12 mouse cellular contexts compared by ENCODE assay signal in genomic region chr2:50810336-50811066, GRCm38 (mm10).
DNase-seq lines count a peak whose midpoint lies in the region; ATAC-seq and TF ChIP-seq lines count a peak whose summit lies in the region.
"Had no signal": no experiment of that assay in that cellular context is flagged by ENCODE, and none has a peak within 500 bp of the region (broad histone marks: within the 10 kb centered on the region; RNA-seq: fewer than 3 reads in every experiment).

No protein-coding gene starts in this region.

- H3K9me3 ChIP-seq in heart, embryonic 10.5 days: no peaks in the 10 kb centered on the region
- no peaks in the 10 kb centered on the region for H3K9me3 ChIP-seq in stomach, embryonic 16.5 days (replicated peaks; ENCODE audit: control insufficient read depth, low read length)
- H3K9me3 ChIP-seq in stomach, postnatal 0 days (ENCODE audit: control insufficient read depth, low read length): no peaks in the 10 kb centered on the region
- no peaks in the 10 kb centered on the region for H3K9me3 ChIP-seq in limb, embryonic 10.5 days (replicated peaks)

- H3K4me3 ChIP-seq in heart, embryonic 10.5 days: peak overlapping the region; percentile 32; the same call in 1 of the 2 replicates
- H3K4me3 ChIP-seq in stomach, embryonic 16.5 days (replicated peaks; ENCODE audit: low read length): no peak overlapping the region
- no peak overlapping the region for H3K4me3 ChIP-seq in stomach, postnatal 0 days (ENCODE audit: low read depth, low read length)
- H3K4me3 ChIP-seq in limb, embryonic 10.5 days: no peak overlapping the region
- H3K4me3 ChIP-seq: left cerebral cortex, adult 2 months had no signal

- peak overlapping the region; percentile 81 for H3K27ac ChIP-seq in heart, embryonic 10.5 days
- peak overlapping the region; percentile 19; the same call in 1 of the 2 replicates for H3K27ac ChIP-seq in stomach, embryonic 16.5 days (ENCODE audit: low read length)
- no peak overlapping the region for H3K27ac ChIP-seq in stomach, postnatal 0 days (replicated peaks)
- peak overlapping the region; percentile 74 for H3K27ac ChIP-seq in limb, embryonic 10.5 days
- H3K27ac ChIP-seq: left cerebral cortex, adult 2 months had no signal

- no peak for DNase-seq in heart, embryonic 10.5 days (ENCODE audit: low spot score)
- DNase-seq in heart, postnatal 14 days: no peak
- DNase-seq in stomach, postnatal 0 days (ENCODE audit: low spot score): no peak
- DNase-seq in limb, embryonic 10.5 days (ENCODE audit: low spot score): no peak
- no peak for DNase-seq in thymus, postnatal 10 days (ENCODE audit: low spot score in 2 of 2)
- no peak for DNase-seq in adipocyte (ENCODE audit: low spot score)
- no peak for DNase-seq in left cerebral cortex, postnatal 14 days (ENCODE audit: low spot score in 2 of 2)
- DNase-seq: adrenal gland, postnatal 36 days; gastrocnemius, postnatal 14 days; kidney, adult 2 months had no signal

- H3K4me2 ChIP-seq in stomach, embryonic 16.5 days (ENCODE audit: low read depth, low read length): no peak overlapping the region
- no peak overlapping the region for H3K4me2 ChIP-seq in stomach, postnatal 0 days (replicated peaks; ENCODE audit: low read depth)

- H3K36me3 ChIP-seq in heart, embryonic 10.5 days: no peaks in the 10 kb centered on the region
- no peaks in the 10 kb centered on the region for H3K36me3 ChIP-seq in stomach, embryonic 16.5 days (ENCODE audit: control insufficient read depth, insufficient read depth, low read length)
- H3K36me3 ChIP-seq in stomach, postnatal 0 days (ENCODE audit: control insufficient read depth, insufficient read depth, low read length): no peaks in the 10 kb centered on the region
- H3K36me3 ChIP-seq in limb, embryonic 10.5 days: no peaks in the 10 kb centered on the region

- no peak for TF ChIP-seq EP300 in stomach, postnatal 0 days (optimal IDR thresholded peaks at IDR 0.05)

- no peak for TF ChIP-seq CTCF in stomach, postnatal 0 days (IDR thresholded peaks at IDR 0.05; ENCODE audit: low read depth)

- no peak overlapping the region for H3K9ac ChIP-seq in stomach, embryonic 16.5 days (ENCODE audit: low read length)
- H3K9ac ChIP-seq in stomach, postnatal 0 days (ENCODE audit: low read length): no peak overlapping the region

- no peak for ATAC-seq in stomach, embryonic 16.5 days (ENCODE audit: insufficient read depth, low FRiP score)
- ATAC-seq in stomach, postnatal 0 days (ENCODE audit: low FRiP score, low TSS enrichment): no peak

- peaks cover 19% of the 10 kb centered on the region for H3K4me1 ChIP-seq in heart, embryonic 10.5 days
- peaks cover 7% of the 10 kb centered on the region; the same call in 1 of the 2 replicates for H3K4me1 ChIP-seq in stomach, embryonic 16.5 days (ENCODE audit: control insufficient read depth, insufficient read depth, low read length)
- no peaks in the 10 kb centered on the region for H3K4me1 ChIP-seq in stomach, postnatal 0 days (replicated peaks; ENCODE audit: control insufficient read depth, insufficient read depth)
- peaks cover 55% of the 10 kb centered on the region for H3K4me1 ChIP-seq in limb, embryonic 10.5 days

- WGBS in heart, embryonic 10.5 days: 8% methylated on average over 5 of the region's 5 CpGs
- 20% methylated on average over 5 of the region's 5 CpGs for WGBS in stomach, embryonic 16.5 days
- WGBS in stomach, postnatal 0 days: 28% methylated on average over 5 of the region's 5 CpGs
- 20% methylated on average over 5 of the region's 5 CpGs for WGBS in limb, embryonic 10.5 days

- no peaks in the 10 kb centered on the region for H3K27me3 ChIP-seq in heart, embryonic 10.5 days (ENCODE audit: insufficient read depth, poor library complexity, severe bottlenecking)
- H3K27me3 ChIP-seq in stomach, embryonic 16.5 days (ENCODE audit: control insufficient read depth, insufficient read depth, low read length): no peaks in the 10 kb centered on the region
- no peaks in the 10 kb centered on the region for H3K27me3 ChIP-seq in stomach, postnatal 0 days (ENCODE audit: control insufficient read depth, insufficient read depth, low read length)
- no peaks in the 10 kb centered on the region for H3K27me3 ChIP-seq in limb, embryonic 10.5 days (ENCODE audit: low read depth, poor library complexity, severe bottlenecking)

- intact Hi-C loops in heart, postnatal 14 days (cut with DNase I): loop anchor here (10.0 kb wide), 1 partner anchor 334 kb away; the partner anchor contains the start of gene Rnd3
- intact Hi-C loops in left cerebral cortex, postnatal 14 days (cut with DNase I): no loop called here
